Mouse (Mus musculus) C2C12 (cell line): ENCODE results near the gene Gm10306.

Experiments used
- CEBPB ChIP-seq: IDR thresholded peaks from one replicate; pipeline ENCODE4 v1.6.1; 2011; ENCODE audit warnings: low read depth, mild to moderate bottlenecking, control low read depth, moderate library complexity
- CTCF ChIP-seq: IDR thresholded peaks from one replicate; pipeline ENCODE4 v1.5.1; 2011; ENCODE audit not compliant: control insufficient read depth, insufficient read depth, insufficient read length
- FOSL1 ChIP-seq: IDR thresholded peaks from one replicate; pipeline ENCODE4 v1.8.0; 2011; ENCODE audit warnings: mild to moderate bottlenecking, low read length; ENCODE audit not compliant: poor library complexity, insufficient read depth, severe bottlenecking
- MAX ChIP-seq: IDR thresholded peaks from one replicate; pipeline ENCODE4 v1.6.1; 2011; ENCODE audit warnings: mild to moderate bottlenecking, control low read depth
- MYOD1 ChIP-seq: IDR thresholded peaks from one replicate; pipeline ENCODE4 v1.6.1; 2011; ENCODE audit warnings: low read depth; ENCODE audit not compliant: control insufficient read depth, insufficient read length
- MYOG ChIP-seq: IDR thresholded peaks from one replicate; pipeline ENCODE4 v1.6.1; 2011; ENCODE audit not compliant: control insufficient read depth, insufficient read length; ENCODE audit errors: extremely low read depth
- USF1 ChIP-seq: IDR thresholded peaks from one replicate; pipeline ENCODE4 v1.6.1; 2011; ENCODE audit warnings: low read depth, mild to moderate bottlenecking, control low read depth, moderate library complexity

DNA sequence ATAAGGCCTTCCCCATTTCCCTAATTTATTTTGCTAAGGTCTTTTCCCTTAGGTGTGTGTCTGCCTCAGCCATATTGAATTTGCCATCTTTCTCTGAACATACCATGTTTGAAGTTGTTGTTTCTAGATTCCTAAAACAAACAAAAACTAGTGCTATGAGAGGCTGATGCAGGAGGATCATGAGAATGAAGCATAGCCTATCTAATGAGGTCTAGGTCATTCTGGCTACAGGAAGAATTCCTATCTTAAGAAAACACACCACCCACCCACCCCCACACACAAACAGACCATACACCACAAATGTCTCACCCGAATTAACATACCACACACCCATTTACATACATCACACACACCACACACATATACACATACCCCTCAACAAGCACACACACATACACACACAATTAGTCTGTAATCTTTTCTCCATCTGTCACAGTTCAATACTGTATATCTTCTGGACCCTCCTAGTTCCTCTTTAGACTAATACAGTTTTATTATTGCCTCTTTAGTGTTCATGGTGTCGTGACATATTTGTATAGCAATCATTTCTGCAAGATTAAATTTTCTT lies 48.2 kb downstream of the Gm10306 start:
- TF ChIP-seq CTCF (no peak), USF1 (no peak), MYOG (no peak), MAX (no peak), CEBPB (no peak), MYOD1 (no peak), FOSL1 (no peak)
